Mouse (Mus musculus) megakaryocyte, embryonic 14.5 days (primary cell): ENCODE results near the gene Kcnt2.

Experiments used
- FLI1 ChIP-seq: IDR thresholded peaks from 2 replicates; pipeline ENCODE4 v1.6.1; 2012; ENCODE audit warnings: low read length, inconsistent platforms, mixed read lengths
- GATA1 ChIP-seq: IDR thresholded peaks from 3 replicates; pipeline ENCODE4 v1.6.1; 2012; ENCODE audit warnings: mixed read lengths, low read length, inconsistent platforms, borderline replicate concordance

- TF ChIP-seq GATA1 (no peak), FLI1 (no peak)
These were observed 223.6 kb downstream of the Kcnt2 start for GRCm38 (mm10) chr1:140469586-140469985.
